Comparison of ENCODE assay signal across 18 mouse cellular contexts in genomic region chr4:119427680-119428079, GRCm38 (mm10). TPM values are rescaled to one million over a fixed set of nuclear protein-coding genes. Genes with fewer than 3 reads are reported as not detected.
DNase-seq lines count a peak whose midpoint lies in the region; ATAC-seq and TF ChIP-seq lines count a peak whose summit lies in the region.
"Had no signal": no experiment of that assay in that cellular context is flagged by ENCODE, and none has a peak within 500 bp of the region (broad histone marks: within the 10 kb centered on the region; RNA-seq: fewer than 3 reads in every experiment).

No protein-coding gene starts in this region.

- peak; percentile 83 for TF ChIP-seq EP300 in liver, postnatal 0 days (IDR thresholded peaks at IDR 0.05; ENCODE audit: low read depth)

- no peaks in the 10 kb centered on the region for H3K27me3 ChIP-seq in liver, postnatal 0 days (ENCODE audit: insufficient read depth, low read length)
- H3K27me3 ChIP-seq: embryonic facial prominence, embryonic 15.5 days; forebrain, embryonic 15.5 days; limb, embryonic 13.5 days had no signal

- H3K27ac ChIP-seq in liver, postnatal 0 days (ENCODE audit: low read depth) = peak overlapping the region; percentile 66
- no peak overlapping the region for H3K27ac ChIP-seq in layer of hippocampus, adult 2 months
- no peak overlapping the region for H3K27ac ChIP-seq in gastrocnemius, adult 2 months
- H3K27ac ChIP-seq: embryonic facial prominence, embryonic 15.5 days; forebrain, embryonic 15.5 days; heart, embryonic 10.5 days; hindbrain, embryonic 12.5 days; kidney, postnatal 0 days; left cerebral cortex, adult 2 months; limb, embryonic 13.5 days had no signal

- H3K4me3 ChIP-seq in liver, postnatal 0 days (ENCODE audit: low read depth, low read length) = no peak overlapping the region
- H3K4me3 ChIP-seq in layer of hippocampus, adult 2 months = no peak overlapping the region
- no peak overlapping the region for H3K4me3 ChIP-seq in gastrocnemius, adult 2 months
- H3K4me3 ChIP-seq: embryonic facial prominence, embryonic 15.5 days; forebrain, embryonic 15.5 days; heart, embryonic 10.5 days; hindbrain, embryonic 12.5 days; left cerebral cortex, adult 2 months; limb, embryonic 13.5 days had no signal

- peak; percentile 75 for ATAC-seq in liver, postnatal 0 days
- ATAC-seq: forebrain, embryonic 15.5 days had no signal

- WGBS in liver, postnatal 0 days (ENCODE audit: insufficient replicate concordance) = 55% methylated on average over 2 of the region's 2 CpGs

- TF ChIP-seq CTCF in liver, postnatal 0 days (IDR thresholded peaks at IDR 0.05; ENCODE audit: low read depth) = peak; percentile 30
- TF ChIP-seq CTCF in layer of hippocampus, adult 2 months (conservative IDR thresholded peaks at IDR 0.05) = no peak
- TF ChIP-seq CTCF in gastrocnemius, adult 2 months (IDR thresholded peaks at IDR 0.05) = no peak

- DNase-seq in cerebellum, postnatal 10 days = peak; percentile 17 to 26
- no peak for DNase-seq in cerebellum, adult 11-12 months
- DNase-seq in liver, postnatal 0 days = peak; percentile 78
- no peak for DNase-seq in liver
- DNase-seq in kidney, postnatal 10 days = peak; percentile 71
- DNase-seq in spleen, postnatal 36 days (ENCODE audit: low spot score in 2 of 2) = peak; percentile 69 to 84
- DNase-seq in layer of hippocampus, adult 2 months (ENCODE audit: low spot score in 2 of 2) = no peak
- no peak for DNase-seq in gastrocnemius, adult 2 months
- DNase-seq: gastrocnemius, postnatal 10 days had no signal

- 0 out of 2 replicates have a peak overlapping the region, but pooled peaks have one; percentile 12 for H3K9ac ChIP-seq in liver, postnatal 0 days (replicated peaks)
- H3K9ac ChIP-seq: embryonic facial prominence, embryonic 15.5 days; forebrain, embryonic 15.5 days; hindbrain, embryonic 12.5 days; limb, embryonic 13.5 days had no signal

- H3K9me3 ChIP-seq in liver, postnatal 0 days (ENCODE audit: low read length) = no peaks in the 10 kb centered on the region
- H3K9me3 ChIP-seq: embryonic facial prominence, embryonic 15.5 days; forebrain, embryonic 15.5 days; heart, embryonic 10.5 days; hindbrain, embryonic 12.5 days; limb, embryonic 13.5 days had no signal

- intact Hi-C loops in gastrocnemius, adult 2 months (cut with DNase I) = loop anchor here (5.0 to 10.0 kb wide), 2 partner anchors 200 to 387 kb away; no protein-coding TSS in a partner anchor

- peaks cover 35% of the 10 kb centered on the region for H3K4me1 ChIP-seq in liver, postnatal 0 days (ENCODE audit: insufficient read depth)

- no peak overlapping the region for H3K4me2 ChIP-seq in liver, postnatal 0 days (ENCODE audit: low read depth, low read length)
- H3K4me2 ChIP-seq: embryonic facial prominence, embryonic 15.5 days; forebrain, embryonic 15.5 days; hindbrain, embryonic 12.5 days; limb, embryonic 13.5 days had no signal

- no peaks in the 10 kb centered on the region for H3K36me3 ChIP-seq in liver, postnatal 0 days (replicated peaks; ENCODE audit: insufficient read depth, low read length)
- H3K36me3 ChIP-seq: embryonic facial prominence, embryonic 15.5 days; forebrain, embryonic 15.5 days; heart, embryonic 10.5 days; hindbrain, embryonic 12.5 days; limb, embryonic 13.5 days had no signal

RNA-seq across cellular contexts. Expression of gene Zmynd12, which starts 5.1 kb away (rescaled TPM):
- polyA plus RNA-seq in liver, postnatal 0 days (2015; fragmentation: Nextera tagmentation; extraction: Ambion mirVana) = 1.3 TPM in 2 replicates
- total RNA-seq in layer of hippocampus, adult 2 months (2021) = under 1 TPM; 0.39 to 0.41 TPM
- not detected for total RNA-seq in gastrocnemius, adult 2 months (2021)
- total RNA-seq: gastrocnemius, postnatal 10 days; neutrophil, adult 5-6 weeks had no signal
- polyA plus RNA-seq: stomach, embryonic 14.5 days had no signal

RNA-seq across cellular contexts. Expression of gene Ppcs, which starts 5.5 kb away (rescaled TPM):
- 33.0 and 37.0 TPM in 2 replicates for polyA plus RNA-seq in liver, postnatal 0 days (2015; fragmentation: Nextera tagmentation; extraction: Ambion mirVana)
- 1 to 10 TPM; 7.0 to 7.2 TPM for total RNA-seq in layer of hippocampus, adult 2 months (2021)
- 1 to 10 TPM; 4.0 to 5.0 TPM for total RNA-seq in gastrocnemius, adult 2 months (2021)

RNA-seq across cellular contexts. Expression of gene Ccdc30, which starts 12.4 kb away (rescaled TPM):
- 2.4 and 2.9 TPM in 2 replicates for polyA plus RNA-seq in liver, postnatal 0 days (2015; fragmentation: Nextera tagmentation; extraction: Ambion mirVana)
- 10 to 100 TPM; 24.8 to 25.8 TPM for total RNA-seq in layer of hippocampus, adult 2 months (2021)
- not detected for total RNA-seq in gastrocnemius, adult 2 months (2021)

Comparison
In these comparisons a context has a peak if more than half of its experiments do, and no peak if none do; other contexts are left out.
1. DNase-seq: peak in cerebellum, postnatal 10 days (2 of 2), liver, postnatal 0 days (single experiment), kidney, postnatal 10 days (single experiment) and spleen, postnatal 36 days (2 of 2); none in cerebellum, adult 11-12 months (single experiment), liver (single experiment), layer of hippocampus, adult 2 months (0 of 2) and gastrocnemius, adult 2 months (single experiment).
2. RNA of gene Ccdc30, which starts 12.4 kb away (total RNA-seq): 24.8 to 25.8 TPM in layer of hippocampus, adult 2 months; not detected in gastrocnemius, adult 2 months; every median in the first group is over 10 times any median in the second.